Mouse (Mus musculus): ENCODE data around the gene Ank3. TPM values are rescaled to one million over a fixed set of nuclear protein-coding genes. Genes with fewer than 3 reads are reported as not detected.

The Ank3 gene
- polyA plus RNA-seq, 1 experiment, result 39.1 TPM

GRCm38 (mm10) chr10:69573746-69574145, 175.2 kb downstream of the Ank3 start:
- Histone ChIP-seq H3K36me3 (ENCODE audit: control insufficient read depth, insufficient read depth, low read length) (no peaks in the 10 kb centered on the region), H3K27me3 (replicated peaks; ENCODE audit: control insufficient read depth, insufficient read depth, low read length) (no peaks in the 10 kb centered on the region), H3K4me3 (ENCODE audit: insufficient read depth, low read depth, low read length) (no peak overlapping the region), H3K27ac (ENCODE audit: insufficient read depth, low read depth, low read length) (no peak overlapping the region), H3K4me1 (ENCODE audit: control insufficient read depth, insufficient read depth, low read length) (peaks cover 6% of the 10 kb centered on the region; the same call in 1 of the 2 replicates)
- 11% methylated on average over 3 of the region's 3 CpGs for WGBS
- no peak for TF ChIP-seq POLR2A (IDR thresholded peaks at IDR 0.05; ENCODE audit: low read depth, low read length)
- TF ChIP-seq CTCF (conservative IDR thresholded peaks at IDR 0.05; ENCODE audit: insufficient read depth, insufficient read length, low read depth, low read length), result no peak
- DNase-seq, result no peak

- Histone ChIP-seq H3K4me1 (ENCODE audit: control insufficient read depth, insufficient read depth, low read length) (peaks cover 6% of the 10 kb centered on the region; the same call in 1 of the 2 replicates), H3K27ac (ENCODE audit: insufficient read depth, low read depth, low read length) (no peak overlapping the region), H3K4me3 (ENCODE audit: insufficient read depth, low read depth, low read length) (no peak overlapping the region), H3K27me3 (replicated peaks; ENCODE audit: control insufficient read depth, insufficient read depth, low read length) (no peaks in the 10 kb centered on the region), H3K36me3 (ENCODE audit: control insufficient read depth, insufficient read depth, low read length) (no peaks in the 10 kb centered on the region)
- DNase-seq, result peak; percentile 19
- no peak for TF ChIP-seq POLR2A (IDR thresholded peaks at IDR 0.05; ENCODE audit: low read depth, low read length)
- 18% methylated on average over 11 of the region's 11 CpGs for WGBS
These were observed 175.7 kb downstream of the Ank3 start for GRCm38 (mm10) chr10:69574190-69574663.

- H3K4me1 ChIP-seq (ENCODE audit: control insufficient read depth, insufficient read depth, low read length), result peaks cover 6% of the 10 kb centered on the region; the same call in 1 of the 2 replicates
- WGBS, result 40% methylated on average over 9 of the region's 9 CpGs
- DNase-seq, result peak; percentile 53
These were observed 176.3 kb downstream of the Ank3 start for GRCm38 (mm10) chr10:69574894-69575293.

GRCm38 (mm10) chr10:69575451-69575850, 176.9 kb downstream of the Ank3 start:
- H3K27ac ChIP-seq (ENCODE audit: insufficient read depth, low read depth, low read length), result no peak overlapping the region
- H3K27me3 ChIP-seq (replicated peaks; ENCODE audit: control insufficient read depth, insufficient read depth, low read length), result no peaks in the 10 kb centered on the region
- H3K36me3 ChIP-seq (ENCODE audit: control insufficient read depth, insufficient read depth, low read length), result no peaks in the 10 kb centered on the region
- DNase-seq, result no peak
- peaks cover 6% of the 10 kb centered on the region; the same call in 1 of the 2 replicates for H3K4me1 ChIP-seq (ENCODE audit: control insufficient read depth, insufficient read depth, low read length)
- no peak overlapping the region for H3K4me3 ChIP-seq (ENCODE audit: insufficient read depth, low read depth, low read length)
- 85% methylated on average over 6 of the region's 6 CpGs for whole genome bisulfite sequencing
- no peak for TF ChIP-seq CTCF (conservative IDR thresholded peaks at IDR 0.05; ENCODE audit: insufficient read depth, insufficient read length, low read depth, low read length)
- TF ChIP-seq POLR2A (IDR thresholded peaks at IDR 0.05; ENCODE audit: low read depth, low read length), result no peak

More at GRCm38 (mm10) chr10:69574894-69575293, 176.3 kb downstream of the Ank3 start:
- Histone ChIP-seq H3K36me3 (ENCODE audit: control insufficient read depth, insufficient read depth, low read length) (no peaks in the 10 kb centered on the region), H3K27ac (ENCODE audit: insufficient read depth, low read depth, low read length) (no peak overlapping the region), H3K27me3 (replicated peaks; ENCODE audit: control insufficient read depth, insufficient read depth, low read length) (no peaks in the 10 kb centered on the region), H3K4me3 (ENCODE audit: insufficient read depth, low read depth, low read length) (no peak overlapping the region)
- TF ChIP-seq CTCF (conservative IDR thresholded peaks at IDR 0.05; ENCODE audit: insufficient read depth, insufficient read length, low read depth, low read length) (no peak), POLR2A (IDR thresholded peaks at IDR 0.05; ENCODE audit: low read depth, low read length) (no peak)

- WGBS, result 83% methylated on average over 7 of the region's 7 CpGs
- no peak for DNase-seq
- H3K4me3 ChIP-seq (ENCODE audit: insufficient read depth, low read depth, low read length), result no peak overlapping the region
- H3K27me3 ChIP-seq (replicated peaks; ENCODE audit: control insufficient read depth, insufficient read depth, low read length), result no peaks in the 10 kb centered on the region
- no peaks in the 10 kb centered on the region for H3K36me3 ChIP-seq (ENCODE audit: control insufficient read depth, insufficient read depth, low read length)
- H3K4me1 ChIP-seq (ENCODE audit: control insufficient read depth, insufficient read depth, low read length), result peaks cover 6% of the 10 kb centered on the region; the same call in 1 of the 2 replicates
- TF ChIP-seq POLR2A (IDR thresholded peaks at IDR 0.05; ENCODE audit: low read depth, low read length), result no peak
- TF ChIP-seq CTCF (conservative IDR thresholded peaks at IDR 0.05; ENCODE audit: insufficient read depth, insufficient read length, low read depth, low read length), result no peak
- H3K27ac ChIP-seq (ENCODE audit: insufficient read depth, low read depth, low read length), result no peak overlapping the region
These were observed 177.7 kb downstream of the Ank3 start for GRCm38 (mm10) chr10:69576264-69576663.

GRCm38 (mm10) chr10:69577061-69577728, 178.6 kb downstream of the Ank3 start:
- TF ChIP-seq POLR2A (IDR thresholded peaks at IDR 0.05; ENCODE audit: low read depth, low read length), result no peak
- no peak for TF ChIP-seq CTCF (conservative IDR thresholded peaks at IDR 0.05; ENCODE audit: insufficient read depth, insufficient read length, low read depth, low read length)
- H3K27me3 ChIP-seq (replicated peaks; ENCODE audit: control insufficient read depth, insufficient read depth, low read length), result no peaks in the 10 kb centered on the region
- no peaks in the 10 kb centered on the region for H3K36me3 ChIP-seq (ENCODE audit: control insufficient read depth, insufficient read depth, low read length)
- no peak for DNase-seq
- H3K27ac ChIP-seq (ENCODE audit: insufficient read depth, low read depth, low read length), result no peak overlapping the region
- 83% methylated on average over 15 of the region's 15 CpGs for WGBS
- no peak overlapping the region for H3K4me3 ChIP-seq (ENCODE audit: insufficient read depth, low read depth, low read length)
- H3K4me1 ChIP-seq (ENCODE audit: control insufficient read depth, insufficient read depth, low read length), result no peaks in the 10 kb centered on the region

- H3K27ac ChIP-seq (ENCODE audit: insufficient read depth, low read depth, low read length), result no peak overlapping the region
- 79% methylated on average over 7 of the region's 7 CpGs for WGBS
- no peak overlapping the region for H3K4me3 ChIP-seq (ENCODE audit: insufficient read depth, low read depth, low read length)
- no peaks in the 10 kb centered on the region for H3K27me3 ChIP-seq (replicated peaks; ENCODE audit: control insufficient read depth, insufficient read depth, low read length)
- H3K36me3 ChIP-seq (ENCODE audit: control insufficient read depth, insufficient read depth, low read length), result no peaks in the 10 kb centered on the region
- TF ChIP-seq CTCF (conservative IDR thresholded peaks at IDR 0.05; ENCODE audit: insufficient read depth, insufficient read length, low read depth, low read length) (no peak), POLR2A (IDR thresholded peaks at IDR 0.05; ENCODE audit: low read depth, low read length) (no peak)
- H3K4me1 ChIP-seq (ENCODE audit: control insufficient read depth, insufficient read depth, low read length), result no peaks in the 10 kb centered on the region
- DNase-seq, result no peak
These were observed 179.1 kb downstream of the Ank3 start for GRCm38 (mm10) chr10:69577729-69578061.
